Mouse (Mus musculus): ENCODE data around the gene Sgip1. TPM values are rescaled to one million over a fixed set of nuclear protein-coding genes. Genes with fewer than 3 reads are reported as not detected.

Sgip1 gene
- polyA plus RNA-seq, 1 experiment from 2014 or later, result 0.99 TPM

GRCm38 (mm10) chr4:102886902-102887301, 145.8 kb downstream of the Sgip1 start:
- Histone ChIP-seq H3K36me3 (no peaks in the 10 kb centered on the region), H3K9me3 (replicated peaks) (0 out of 2 replicates have a peak, but pooled peaks cover 4% of the 10 kb centered on the region), H3K4me3 (no peak overlapping the region), H3K27ac (no peak overlapping the region), H3K4me1 (no peaks in the 10 kb centered on the region), H3K4me2 (no peak overlapping the region), H3K27me3 (replicated peaks) (no peaks in the 10 kb centered on the region), H3K9ac (no peak overlapping the region)
- 69% methylated on average over 4 of the region's 4 CpGs for WGBS (ENCODE audit: insufficient replicate concordance)
- ATAC-seq, result no peak

GRCm38 (mm10) chr4:102887770-102888689, 146.9 kb downstream of the Sgip1 start:
- ATAC-seq, result no peak
- 77% methylated on average over 14 of the region's 14 CpGs for WGBS (ENCODE audit: insufficient replicate concordance)
- no peak overlapping the region for H3K9ac ChIP-seq

GRCm38 (mm10) chr4:102895866-102896265, 154.8 kb downstream of the Sgip1 start:
- Histone ChIP-seq H3K36me3 (no peaks in the 10 kb centered on the region), H3K4me1 (no peaks in the 10 kb centered on the region), H3K9ac (no peak overlapping the region), H3K27ac (no peak overlapping the region), H3K9me3 (replicated peaks) (0 out of 2 replicates have a peak, but pooled peaks cover 3% of the 10 kb centered on the region), H3K4me2 (no peak overlapping the region), H3K27me3 (replicated peaks) (no peaks in the 10 kb centered on the region), H3K4me3 (no peak overlapping the region)
- ATAC-seq, result no peak
- 79% methylated on average over 2 of the region's 2 CpGs for WGBS (ENCODE audit: insufficient replicate concordance)

More at GRCm38 (mm10) chr4:102887770-102888689, 146.9 kb downstream of the Sgip1 start:
- 0 out of 2 replicates have a peak, but pooled peaks cover under 1% of the 10 kb centered on the region for H3K9me3 ChIP-seq (replicated peaks)
- H3K4me3 ChIP-seq, result no peak overlapping the region
- no peak overlapping the region for H3K4me2 ChIP-seq
- no peaks in the 10 kb centered on the region for H3K36me3 ChIP-seq
- no peaks in the 10 kb centered on the region for H3K4me1 ChIP-seq
- no peak overlapping the region for H3K27ac ChIP-seq
- H3K27me3 ChIP-seq (replicated peaks), result no peaks in the 10 kb centered on the region

GRCm38 (mm10) chr4:102898987-102899386, 157.9 kb downstream of the Sgip1 start:
- Histone ChIP-seq H3K27me3 (replicated peaks) (no peaks in the 10 kb centered on the region), H3K4me3 (no peak overlapping the region), H3K9ac (no peak overlapping the region), H3K4me2 (no peak overlapping the region), H3K27ac (no peak overlapping the region), H3K36me3 (no peaks in the 10 kb centered on the region), H3K9me3 (replicated peaks) (0 out of 2 replicates have a peak, but pooled peaks cover 3% of the 10 kb centered on the region), H3K4me1 (no peaks in the 10 kb centered on the region)
- ATAC-seq, result no peak
- WGBS (ENCODE audit: insufficient replicate concordance), result 72% methylated on average over 4 of the region's 4 CpGs

GRCm38 (mm10) chr4:102899683-102900082, 158.6 kb downstream of the Sgip1 start:
- H3K27me3 ChIP-seq (replicated peaks), result no peaks in the 10 kb centered on the region
- no peak overlapping the region for H3K27ac ChIP-seq
- no peak for ATAC-seq
- no peak overlapping the region for H3K9ac ChIP-seq
- WGBS (ENCODE audit: insufficient replicate concordance), result 82% methylated on average over 5 of the region's 5 CpGs
- H3K9me3 ChIP-seq (replicated peaks), result 0 out of 2 replicates have a peak, but pooled peaks cover 3% of the 10 kb centered on the region
- H3K4me3 ChIP-seq, result no peak overlapping the region
- H3K4me2 ChIP-seq, result no peak overlapping the region
- H3K4me1 ChIP-seq, result no peaks in the 10 kb centered on the region
- H3K36me3 ChIP-seq, result no peaks in the 10 kb centered on the region

- Histone ChIP-seq H3K27me3 (replicated peaks) (no peaks in the 10 kb centered on the region), H3K4me3 (no peak overlapping the region), H3K9me3 (replicated peaks) (0 out of 2 replicates have a peak, but pooled peaks cover 3% of the 10 kb centered on the region), H3K9ac (no peak overlapping the region), H3K36me3 (no peaks in the 10 kb centered on the region), H3K27ac (no peak overlapping the region), H3K4me2 (no peak overlapping the region), H3K4me1 (no peaks in the 10 kb centered on the region)
- no peak for ATAC-seq
- WGBS (ENCODE audit: insufficient replicate concordance), result 70% methylated on average over 6 of the region's 6 CpGs
Measured at GRCm38 (mm10) chr4:102900166-102900565, 159.1 kb downstream of the Sgip1 start.

GRCm38 (mm10) chr4:102907843-102908427, 166.8 kb downstream of the Sgip1 start:
- no peak overlapping the region for H3K4me2 ChIP-seq
- no peaks in the 10 kb centered on the region for H3K4me1 ChIP-seq
- no peaks in the 10 kb centered on the region for H3K36me3 ChIP-seq
- no peak overlapping the region for H3K9ac ChIP-seq
- H3K27me3 ChIP-seq (replicated peaks), result no peaks in the 10 kb centered on the region
- no peak overlapping the region for H3K4me3 ChIP-seq
- no peak overlapping the region for H3K27ac ChIP-seq
- no peaks in the 10 kb centered on the region for H3K9me3 ChIP-seq (replicated peaks)
- 57% methylated on average over 7 of the region's 7 CpGs for WGBS (ENCODE audit: insufficient replicate concordance)
- ATAC-seq, result no peak

- H3K9ac ChIP-seq, result no peak overlapping the region
- no peak overlapping the region for H3K4me2 ChIP-seq
- H3K27me3 ChIP-seq (replicated peaks), result no peaks in the 10 kb centered on the region
- no peak overlapping the region for H3K27ac ChIP-seq
- H3K36me3 ChIP-seq, result no peaks in the 10 kb centered on the region
- WGBS (ENCODE audit: insufficient replicate concordance), result 79% methylated on average over 4 of the region's 4 CpGs
- no peak overlapping the region for H3K4me3 ChIP-seq
- no peaks in the 10 kb centered on the region for H3K4me1 ChIP-seq
- ATAC-seq, result no peak
- H3K9me3 ChIP-seq (replicated peaks), result no peaks in the 10 kb centered on the region
Measured at GRCm38 (mm10) chr4:102910191-102910590, 169.1 kb downstream of the Sgip1 start.

GRCm38 (mm10) chr4:102913176-102913575, 172.1 kb downstream of the Sgip1 start:
- Histone ChIP-seq H3K4me2 (no peak overlapping the region), H3K36me3 (no peaks in the 10 kb centered on the region), H3K4me1 (no peaks in the 10 kb centered on the region), H3K27ac (no peak overlapping the region), H3K9ac (no peak overlapping the region), H3K27me3 (replicated peaks) (no peaks in the 10 kb centered on the region), H3K9me3 (replicated peaks) (no peaks in the 10 kb centered on the region), H3K4me3 (no peak overlapping the region)
- WGBS (ENCODE audit: insufficient replicate concordance), result 72% methylated on average over 3 of the region's 3 CpGs
- ATAC-seq, result no peak

- Histone ChIP-seq H3K4me2 (no peak overlapping the region), H3K36me3 (no peaks in the 10 kb centered on the region), H3K4me3 (no peak overlapping the region), H3K27ac (no peak overlapping the region), H3K27me3 (replicated peaks) (no peaks in the 10 kb centered on the region), H3K9me3 (replicated peaks) (no peaks in the 10 kb centered on the region), H3K4me1 (no peaks in the 10 kb centered on the region), H3K9ac (no peak overlapping the region)
- no peak for ATAC-seq
- WGBS (ENCODE audit: insufficient replicate concordance), result 49% methylated on average over 5 of the region's 5 CpGs
Measured at GRCm38 (mm10) chr4:102913700-102914327, 172.7 kb downstream of the Sgip1 start.

- Histone ChIP-seq H3K9me3 (replicated peaks) (no peaks in the 10 kb centered on the region), H3K4me1 (no peaks in the 10 kb centered on the region), H3K9ac (no peak overlapping the region), H3K4me2 (no peak overlapping the region), H3K4me3 (no peak overlapping the region), H3K27me3 (replicated peaks) (no peaks in the 10 kb centered on the region), H3K36me3 (no peaks in the 10 kb centered on the region), H3K27ac (no peak overlapping the region)
- WGBS (ENCODE audit: insufficient replicate concordance), result 54% methylated on average over 1 of the region's 1 CpGs
- no peak for ATAC-seq
Measured at GRCm38 (mm10) chr4:102918191-102918590, 177.1 kb downstream of the Sgip1 start.

- no peaks in the 10 kb centered on the region for H3K36me3 ChIP-seq
- ATAC-seq, result no peak
- H3K4me1 ChIP-seq, result no peaks in the 10 kb centered on the region
- WGBS (ENCODE audit: insufficient replicate concordance), result 57% methylated on average over 3 of the region's 4 CpGs
- no peak overlapping the region for H3K4me3 ChIP-seq
- H3K4me2 ChIP-seq, result no peak overlapping the region
- H3K27ac ChIP-seq, result no peak overlapping the region
- no peak overlapping the region for H3K9ac ChIP-seq
- H3K9me3 ChIP-seq (replicated peaks), result no peaks in the 10 kb centered on the region
- H3K27me3 ChIP-seq (replicated peaks), result no peaks in the 10 kb centered on the region
Measured at GRCm38 (mm10) chr4:102929491-102929890, 188.4 kb downstream of the Sgip1 start.
